Mouse (Mus musculus): ENCODE measurements around the gene Map4k5. TPM values are rescaled to one million over a fixed set of nuclear protein-coding genes. Genes with fewer than 3 reads are reported as not detected.

Map4k5 gene
- polyA plus RNA-seq, 1 experiment from 2014 or later: 20.7 TPM

DNA sequence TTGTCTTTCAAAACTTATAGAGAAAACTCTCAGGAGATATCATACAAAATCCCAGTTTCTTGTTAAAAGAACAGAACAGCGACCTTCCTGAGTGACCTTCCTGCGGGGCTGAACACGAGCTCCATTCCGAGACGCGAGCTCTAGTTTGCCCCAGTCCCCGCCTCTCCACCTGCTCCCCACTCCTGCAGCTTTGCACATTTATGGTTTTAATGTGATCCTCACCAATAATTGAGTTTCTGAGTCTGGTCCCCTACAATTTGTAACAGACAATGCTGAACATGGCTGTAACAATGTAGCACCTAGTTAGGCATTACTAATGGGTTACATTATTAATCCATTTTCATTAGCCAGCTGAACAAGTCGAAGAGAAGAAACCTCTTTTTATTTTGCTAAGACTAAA is 111.5 kb downstream of the Map4k5 start:
- H3K4me2 ChIP-seq: no peak overlapping the region
- DNase-seq: no peak
- H3K27ac ChIP-seq: peak overlapping the region; percentile 96; the same call in 1 of the 2 replicates
- H3K36me3 ChIP-seq: no peaks in the 10 kb centered on the region
- H3K9ac ChIP-seq: no peak overlapping the region
- WGBS (ENCODE audit: insufficient replicate concordance): 91% methylated on average over 8 of the region's 8 CpGs
- ATAC-seq (ENCODE audit: low read depth): no peak
- H3K4me3 ChIP-seq (replicated peaks): no peak overlapping the region
- peaks cover 61% of the 10 kb centered on the region for H3K4me1 ChIP-seq (replicated peaks)
- H3K9me3 ChIP-seq (replicated peaks): no peaks in the 10 kb centered on the region
- H3K27me3 ChIP-seq: peaks cover 1% of the 10 kb centered on the region; the same call in 1 of the 2 replicates

DNA sequence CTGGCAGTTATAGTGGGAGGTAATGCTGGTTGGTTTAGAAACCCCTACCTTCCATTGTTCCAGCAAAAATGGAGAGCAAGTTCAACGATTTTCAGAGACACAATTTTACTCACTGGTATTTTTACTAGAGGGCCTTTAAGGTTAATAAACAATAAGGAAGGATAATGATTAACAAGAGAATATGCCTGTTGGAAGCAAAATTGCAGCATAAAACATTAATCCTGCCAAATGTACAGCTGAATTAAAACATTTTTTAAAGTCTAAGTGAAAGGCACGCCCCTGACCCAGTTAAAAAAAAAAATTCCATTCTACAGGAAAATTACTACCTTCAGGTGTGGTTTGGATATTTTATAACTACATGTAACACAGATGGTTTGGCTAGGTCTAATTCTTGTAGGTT is 115.0 kb downstream of the Map4k5 start:
- H3K4me3 ChIP-seq (replicated peaks): no peak overlapping the region
- ATAC-seq (ENCODE audit: low read depth): no peak
- H3K9me3 ChIP-seq (replicated peaks): no peaks in the 10 kb centered on the region
- H3K27ac ChIP-seq: no peak overlapping the region
- H3K4me1 ChIP-seq (replicated peaks): peaks cover 40% of the 10 kb centered on the region
- WGBS (ENCODE audit: insufficient replicate concordance): 72% methylated on average over 2 of the region's 2 CpGs
- H3K9ac ChIP-seq: no peak overlapping the region
- no peak overlapping the region for H3K4me2 ChIP-seq
- DNase-seq: no peak
- H3K36me3 ChIP-seq: no peaks in the 10 kb centered on the region
- H3K27me3 ChIP-seq: no peaks in the 10 kb centered on the region

DNA sequence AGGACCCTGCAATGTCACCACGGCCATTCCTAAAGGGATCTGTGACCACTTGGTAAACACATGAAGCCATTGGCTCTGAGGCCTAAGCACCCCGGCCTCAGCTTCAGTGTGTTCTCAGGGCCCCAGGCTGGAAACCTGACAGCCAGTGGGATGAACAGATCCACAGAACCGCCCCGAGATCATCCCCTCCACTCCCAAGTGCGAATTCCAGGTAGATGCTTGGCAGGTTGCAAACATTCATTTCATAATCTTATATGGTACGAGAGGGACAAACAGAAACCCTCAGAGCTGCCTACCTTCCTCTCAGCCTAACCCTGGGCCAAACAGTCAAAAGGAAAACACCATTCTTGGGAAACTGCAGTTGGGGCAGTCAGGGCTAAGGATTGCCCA is 115.7 kb downstream of the Map4k5 start:
- Histone ChIP-seq H3K4me2 (no peak overlapping the region), H3K27me3 (no peaks in the 10 kb centered on the region), H3K36me3 (no peaks in the 10 kb centered on the region), H3K9ac (peak overlapping the region; percentile 49), H3K27ac (peak overlapping the region; percentile 45), H3K4me3 (replicated peaks) (no peak overlapping the region), H3K4me1 (replicated peaks) (peaks cover 40% of the 10 kb centered on the region), H3K9me3 (replicated peaks) (no peaks in the 10 kb centered on the region)
- no peak for DNase-seq
- ATAC-seq (ENCODE audit: low read depth): no peak
- 83% methylated on average over 6 of the region's 6 CpGs for WGBS (ENCODE audit: insufficient replicate concordance)

DNA sequence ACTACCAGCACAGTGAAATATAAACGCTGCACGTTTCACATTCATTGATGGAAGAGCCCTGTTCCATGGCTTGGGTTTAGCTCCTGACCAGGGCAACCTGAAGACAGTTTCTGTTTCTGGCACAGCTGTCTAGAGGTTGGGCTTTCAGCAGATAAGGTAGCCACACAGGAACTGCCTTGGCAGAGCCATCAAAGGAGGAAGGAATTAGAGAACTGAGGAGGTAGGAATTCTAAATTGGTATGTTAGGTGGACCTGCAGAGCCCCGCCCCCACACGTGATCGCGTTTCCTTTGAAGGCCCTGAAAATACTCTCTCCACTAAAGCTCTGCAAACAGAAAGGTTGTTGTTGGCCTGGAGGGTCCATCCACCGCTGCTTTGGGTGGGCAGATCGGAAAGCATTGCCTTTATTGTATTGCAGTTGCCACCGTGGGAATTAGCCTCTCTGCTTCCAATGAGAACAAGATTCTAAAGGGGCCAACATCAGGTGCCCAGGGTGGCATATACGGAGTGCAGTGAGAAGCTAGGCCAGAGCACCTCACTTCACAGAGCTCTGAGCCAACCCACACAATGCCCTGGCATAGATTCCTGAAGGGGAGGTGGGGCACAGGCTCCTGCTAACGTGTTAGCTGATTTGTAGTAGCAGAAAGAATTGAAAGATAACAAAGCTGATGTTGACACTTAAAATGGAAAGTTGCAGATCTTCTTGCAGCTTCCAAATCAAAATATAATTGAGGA is 116.2 kb downstream of the Map4k5 start:
- ATAC-seq (ENCODE audit: low read depth) (no peak), DNase-seq (no peak)
- Histone ChIP-seq H3K36me3 (no peaks in the 10 kb centered on the region), H3K27ac (peak overlapping the region; percentile 45), H3K27me3 (no peaks in the 10 kb centered on the region), H3K4me1 (replicated peaks) (peaks cover 37% of the 10 kb centered on the region), H3K4me3 (replicated peaks) (no peak overlapping the region), H3K9ac (peak overlapping the region; percentile 49), H3K4me2 (no peak overlapping the region), H3K9me3 (replicated peaks) (no peaks in the 10 kb centered on the region)
- 44% methylated on average over 11 of the region's 11 CpGs for whole genome bisulfite sequencing (ENCODE audit: insufficient replicate concordance)

DNA sequence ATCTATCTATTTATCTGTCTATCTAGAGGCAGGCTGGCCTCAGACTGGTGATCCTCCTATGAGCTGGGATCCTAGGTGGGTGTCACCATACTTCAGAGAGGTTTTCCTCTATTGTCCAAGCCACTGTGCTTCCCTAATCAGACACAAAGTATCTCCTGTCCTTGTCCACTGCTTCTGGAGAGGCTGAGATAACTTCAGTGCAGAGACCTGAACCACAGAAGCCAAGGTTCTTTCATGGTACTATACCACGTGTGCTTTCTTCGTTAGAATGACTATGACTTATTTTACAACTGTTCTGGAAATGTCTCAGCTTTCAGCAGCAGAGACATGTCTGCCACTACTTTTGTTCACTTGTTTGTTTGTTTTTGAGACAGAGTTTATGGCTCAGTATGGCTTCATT is 124.2 kb downstream of the Map4k5 start:
- ATAC-seq (ENCODE audit: low read depth) (peak; percentile 67), DNase-seq (no peak)
- H3K9ac ChIP-seq: peak overlapping the region; percentile 22; the same call in 1 of the 2 replicates
- peaks cover 55% of the 10 kb centered on the region for H3K4me1 ChIP-seq (replicated peaks)
- no peaks in the 10 kb centered on the region for H3K27me3 ChIP-seq
- H3K27ac ChIP-seq: peak overlapping the region; percentile 57
- no peaks in the 10 kb centered on the region for H3K9me3 ChIP-seq (replicated peaks)
- 12% methylated on average over 2 of the region's 2 CpGs for WGBS (ENCODE audit: insufficient replicate concordance)
- no peaks in the 10 kb centered on the region for H3K36me3 ChIP-seq
- H3K4me2 ChIP-seq: no peak overlapping the region
- H3K4me3 ChIP-seq (replicated peaks): no peak overlapping the region

DNA sequence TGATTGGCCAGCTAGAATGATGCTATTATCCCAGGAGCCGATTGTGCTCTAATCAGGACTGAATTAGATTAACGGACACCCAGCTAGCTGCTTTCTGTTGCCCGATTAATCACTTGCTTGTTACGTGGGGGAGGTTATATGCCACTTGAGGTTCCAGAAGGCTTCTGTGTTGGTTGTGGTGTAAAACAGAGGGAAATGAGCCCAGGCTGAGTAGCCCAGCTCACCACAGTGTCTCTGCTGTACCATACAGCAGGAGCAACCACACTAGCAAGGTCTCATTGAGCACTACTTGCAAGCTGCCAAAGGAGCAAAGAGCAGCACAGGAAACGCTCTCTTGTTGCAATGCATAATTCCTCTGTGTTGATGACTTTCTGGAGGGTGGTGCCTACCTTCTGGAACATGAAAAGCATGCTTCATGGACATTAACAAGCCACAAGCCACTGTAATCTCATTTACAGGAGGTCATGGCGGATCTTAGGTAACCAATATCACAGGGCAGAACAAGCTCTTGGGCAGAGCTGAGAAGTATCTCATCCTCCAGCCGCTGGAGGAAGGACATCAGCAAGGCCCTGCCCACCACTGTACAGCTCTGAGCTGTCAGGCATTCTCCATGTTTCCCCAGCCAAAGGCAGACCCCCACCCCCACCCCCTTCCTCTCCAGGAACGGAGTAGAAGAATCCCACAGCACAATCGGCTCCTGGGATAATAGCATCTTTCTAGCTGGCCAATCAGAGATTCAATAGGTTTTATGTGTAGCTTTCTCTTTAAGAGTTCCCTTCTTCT is 125.3 kb downstream of the Map4k5 start:
- H3K4me1 ChIP-seq (replicated peaks): peaks cover 59% of the 10 kb centered on the region
- H3K9me3 ChIP-seq (replicated peaks): no peaks in the 10 kb centered on the region
- ATAC-seq (ENCODE audit: low read depth) (peak; percentile 44; the same call in 1 of the 2 replicates), DNase-seq (no peak)
- no peaks in the 10 kb centered on the region for H3K27me3 ChIP-seq
- H3K36me3 ChIP-seq: no peaks in the 10 kb centered on the region
- peak overlapping the region; percentile 56 for H3K27ac ChIP-seq
- no peak overlapping the region for H3K4me3 ChIP-seq (replicated peaks)
- H3K9ac ChIP-seq: peak overlapping the region; percentile 38; the same call in 1 of the 2 replicates
- H3K4me2 ChIP-seq: no peak overlapping the region
- WGBS (ENCODE audit: insufficient replicate concordance): 51% methylated on average over 9 of the region's 9 CpGs

DNA sequence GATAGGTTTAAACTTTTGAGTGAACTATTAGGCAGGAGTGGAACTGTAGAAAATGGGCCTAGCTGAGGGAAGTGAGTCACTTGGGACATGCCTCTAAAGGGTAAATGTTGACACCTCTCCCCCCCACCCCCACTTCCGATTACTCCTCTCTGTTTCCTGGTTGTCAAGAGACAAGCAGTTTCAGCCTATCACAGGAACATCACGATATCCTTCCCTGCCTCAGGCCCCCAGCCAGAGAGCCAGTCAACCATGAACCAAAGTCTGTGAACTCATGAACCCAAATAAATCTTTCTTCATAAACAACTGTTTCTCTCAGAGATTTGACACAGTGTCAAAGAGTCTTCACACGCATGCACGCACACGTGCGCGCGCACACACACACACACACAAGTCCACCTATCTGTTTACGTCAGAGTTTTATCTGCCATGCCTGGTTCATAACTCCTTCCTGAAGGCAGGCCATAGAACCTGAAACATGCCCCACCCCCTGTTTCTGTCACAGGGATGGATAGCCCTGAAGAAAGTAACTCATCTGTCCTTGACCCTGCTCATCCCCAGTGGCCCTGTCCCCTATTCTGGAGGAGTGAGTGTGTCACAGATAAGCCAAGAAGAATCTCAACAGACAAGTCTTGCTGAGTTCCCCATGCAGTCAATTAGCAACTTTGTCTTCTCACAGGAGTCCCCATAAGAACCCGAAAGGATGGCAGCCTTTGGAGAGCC is 126.7 kb downstream of the Map4k5 start:
- Histone ChIP-seq H3K27me3 (no peaks in the 10 kb centered on the region), H3K9me3 (replicated peaks) (no peaks in the 10 kb centered on the region), H3K36me3 (no peaks in the 10 kb centered on the region), H3K27ac (peak overlapping the region; percentile 58), H3K4me2 (no peak overlapping the region), H3K9ac (no peak overlapping the region; the same call in 1 of the 2 replicates), H3K4me1 (replicated peaks) (peaks cover 57% of the 10 kb centered on the region), H3K4me3 (replicated peaks) (no peak overlapping the region)
- ATAC-seq (ENCODE audit: low read depth): peak; percentile 38
- WGBS (ENCODE audit: insufficient replicate concordance): 60% methylated on average over 10 of the region's 10 CpGs
- DNase-seq: no peak

DNA sequence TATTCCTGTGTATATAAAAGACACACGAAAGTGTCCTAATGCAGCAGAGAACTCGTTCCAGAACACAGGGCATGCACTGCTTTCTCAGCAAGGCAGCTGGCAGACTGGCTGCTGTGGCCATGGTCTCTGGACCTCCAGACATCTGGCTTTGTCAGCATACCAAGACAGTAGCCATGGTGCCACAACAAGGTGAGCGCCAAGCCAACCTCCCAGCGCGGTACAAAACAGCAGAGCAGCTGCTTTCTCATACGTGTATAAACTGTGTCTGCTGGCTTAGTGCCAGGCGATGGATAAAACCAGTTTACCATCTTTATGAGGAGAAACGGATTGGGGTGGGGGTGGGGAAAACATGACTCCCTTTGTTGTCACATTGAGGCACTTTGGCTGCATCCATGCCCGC is 127.5 kb downstream of the Map4k5 start:
- Histone ChIP-seq H3K27me3 (no peaks in the 10 kb centered on the region), H3K4me3 (replicated peaks) (no peak overlapping the region), H3K4me2 (no peak overlapping the region), H3K36me3 (no peaks in the 10 kb centered on the region), H3K9me3 (replicated peaks) (no peaks in the 10 kb centered on the region), H3K27ac (peak overlapping the region; percentile 58; the same call in 1 of the 2 replicates), H3K4me1 (replicated peaks) (peaks cover 65% of the 10 kb centered on the region), H3K9ac (no peak overlapping the region)
- ATAC-seq (ENCODE audit: low read depth) (no peak), DNase-seq (no peak)
- 83% methylated on average over 9 of the region's 9 CpGs for WGBS (ENCODE audit: insufficient replicate concordance)

DNA sequence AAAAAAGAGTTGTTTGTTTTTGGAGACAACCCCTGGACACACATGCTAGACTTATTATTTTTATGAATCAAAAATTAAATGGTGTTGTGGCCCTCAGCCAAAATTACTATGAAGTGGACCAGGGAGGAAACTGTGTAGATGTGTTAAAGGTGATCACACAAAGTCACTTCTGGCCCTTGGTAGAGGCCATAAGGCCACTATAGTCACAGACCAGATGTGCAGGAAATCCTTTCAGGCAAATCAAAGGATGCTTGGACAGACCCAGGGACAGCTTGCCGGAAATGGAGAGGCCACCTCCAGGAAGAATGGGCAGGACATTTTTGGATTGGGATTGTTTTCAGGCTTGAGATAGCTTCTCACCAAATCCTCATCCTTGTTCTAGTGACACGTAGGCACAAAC is 131.4 kb downstream of the Map4k5 start:
- DNase-seq (no peak), ATAC-seq (ENCODE audit: low read depth) (no peak)
- no peak overlapping the region for H3K4me3 ChIP-seq (replicated peaks)
- no peaks in the 10 kb centered on the region for H3K9me3 ChIP-seq (replicated peaks)
- peak overlapping the region; percentile 99 for H3K27ac ChIP-seq
- WGBS (ENCODE audit: insufficient replicate concordance): 80% methylated on average over 2 of the region's 2 CpGs
- no peaks in the 10 kb centered on the region for H3K27me3 ChIP-seq
- peaks cover 68% of the 10 kb centered on the region for H3K4me1 ChIP-seq (replicated peaks)
- H3K36me3 ChIP-seq: no peaks in the 10 kb centered on the region
- no peak overlapping the region for H3K4me2 ChIP-seq
- 0 out of 2 replicates have a peak overlapping the region, but pooled peaks have one; percentile 3 for H3K9ac ChIP-seq

DNA sequence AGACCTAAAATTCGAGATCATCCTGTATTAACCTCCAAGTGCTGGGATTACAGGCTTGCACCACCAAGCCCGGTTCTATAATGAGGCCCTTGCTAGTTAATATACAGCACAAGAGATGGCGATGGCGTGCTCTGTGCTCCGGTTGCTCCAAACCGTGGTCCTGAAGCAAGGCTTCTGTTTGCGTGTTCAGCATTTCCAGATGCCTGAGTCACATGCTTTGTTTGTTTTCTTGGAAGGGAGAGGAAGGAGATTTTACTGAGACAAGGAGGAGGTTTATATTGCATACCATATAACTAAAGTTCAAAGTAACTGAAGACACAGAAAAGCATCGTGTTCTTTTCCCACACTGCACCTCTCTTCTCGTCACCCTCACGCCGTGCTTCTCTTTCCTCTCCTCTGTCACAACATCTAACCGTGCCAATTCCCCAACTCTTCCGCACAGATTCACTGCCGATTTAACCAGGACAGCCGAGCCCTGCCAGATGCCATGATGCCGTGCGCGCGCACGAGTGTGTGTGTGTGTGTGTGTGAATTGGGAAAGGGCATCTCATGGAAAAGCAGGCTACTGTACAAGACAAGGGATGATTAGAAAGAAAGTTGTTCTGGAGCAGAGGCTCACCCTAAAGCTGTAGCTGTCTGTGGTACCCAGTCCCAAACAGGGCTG is 132.1 kb downstream of the Map4k5 start:
- DNase-seq (no peak), ATAC-seq (ENCODE audit: low read depth) (no peak)
- Histone ChIP-seq H3K4me2 (no peak overlapping the region), H3K4me3 (replicated peaks) (no peak overlapping the region), H3K27me3 (no peaks in the 10 kb centered on the region), H3K9ac (peak overlapping the region; percentile 46), H3K36me3 (no peaks in the 10 kb centered on the region), H3K9me3 (replicated peaks) (no peaks in the 10 kb centered on the region), H3K4me1 (replicated peaks) (peaks cover 68% of the 10 kb centered on the region), H3K27ac (peak overlapping the region; percentile 99)
- 83% methylated on average over 20 of the region's 20 CpGs for WGBS (ENCODE audit: insufficient replicate concordance)

DNA sequence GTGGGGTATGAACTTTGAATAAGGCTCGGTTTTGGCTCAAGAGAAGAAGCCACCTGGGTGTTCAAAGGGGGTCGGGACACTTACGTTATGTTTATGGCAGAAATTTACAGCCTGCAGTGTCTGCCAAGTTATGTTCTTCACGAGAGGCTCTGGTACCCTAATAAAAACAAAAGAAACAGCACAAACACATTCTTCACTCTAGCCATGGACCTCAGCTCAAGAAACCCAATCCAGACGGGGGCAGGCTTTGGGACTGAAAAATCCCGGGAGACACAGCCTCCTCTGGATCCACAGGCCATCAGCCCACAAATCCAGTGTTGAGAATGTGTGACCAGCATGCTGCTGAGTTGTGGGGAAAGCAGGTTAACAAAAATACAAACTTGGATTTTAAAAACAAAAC is 133.0 kb downstream of the Map4k5 start:
- Histone ChIP-seq H3K4me3 (replicated peaks) (no peak overlapping the region), H3K36me3 (no peaks in the 10 kb centered on the region), H3K27me3 (no peaks in the 10 kb centered on the region), H3K4me1 (replicated peaks) (peaks cover 71% of the 10 kb centered on the region), H3K27ac (peak overlapping the region; percentile 99), H3K9ac (peak overlapping the region; percentile 73), H3K9me3 (replicated peaks) (no peaks in the 10 kb centered on the region), H3K4me2 (peak overlapping the region; percentile 56)
- no peak for ATAC-seq (ENCODE audit: low read depth)
- DNase-seq: no peak
- 43% methylated on average over 6 of the region's 6 CpGs for WGBS (ENCODE audit: insufficient replicate concordance)

Data from liver, embryonic 13.5 days (tissue).